ENCODE assay signal across 8 mouse cellular contexts in genomic region chr5:137307071-137307912, GRCm38 (mm10). TPM values are rescaled to one million over a fixed set of nuclear protein-coding genes. Genes with fewer than 3 reads are reported as not detected.
DNase-seq lines count a peak whose midpoint lies in the region; ATAC-seq lines count a peak whose summit lies in the region.

Srrt (minus strand) TSS chr5:137307674.

- peak within 1 kb of the TSS; percentile 76 for H3K4me2 ChIP-seq in hindbrain, embryonic 14.5 days (replicated peaks)

- H3K27me3 ChIP-seq in hindbrain, embryonic 14.5 days (ENCODE audit: control insufficient read depth, insufficient read depth, low read length): no peaks in the 10 kb centered on the region

- WGBS in hindbrain, embryonic 14.5 days: under 1% methylated on average over 65 of the region's 72 CpGs
- under 1% methylated on average over 66 of the region's 72 CpGs for whole genome bisulfite sequencing in macrophage (ENCODE audit: missing documents)

- H3K4me3 ChIP-seq in hindbrain, embryonic 14.5 days (replicated peaks; ENCODE audit: low read length): peak within 1 kb of the TSS; percentile 76
- peak within 1 kb of the TSS; percentile 85 for H3K4me3 ChIP-seq in macrophage (ENCODE audit: inconsistent target)

- H3K36me3 ChIP-seq in hindbrain, embryonic 14.5 days (replicated peaks; ENCODE audit: control insufficient read depth, insufficient read depth): peaks cover 49% of the 10 kb centered on the region
- peaks cover 20% of the 10 kb centered on the region for H3K36me3 ChIP-seq in macrophage (ENCODE audit: inconsistent target)

- peak within 1 kb of the TSS; percentile 96 for H3K9ac ChIP-seq in hindbrain, embryonic 14.5 days

- peaks cover 31% of the 10 kb centered on the region for H3K4me1 ChIP-seq in hindbrain, embryonic 14.5 days (replicated peaks; ENCODE audit: control insufficient read depth, insufficient read depth, low read length)

- peaks cover 48% of the 10 kb centered on the region for H3K79me2 ChIP-seq in macrophage (ENCODE audit: inconsistent target)

- peak; percentile 87 for ATAC-seq in hindbrain, embryonic 14.5 days (ENCODE audit: low FRiP score)

- peak within 1 kb of the TSS; percentile 95 for H3K27ac ChIP-seq in hindbrain, embryonic 14.5 days
- peak within 1 kb of the TSS; percentile 75 for H3K27ac ChIP-seq in macrophage

- no peaks in the 10 kb centered on the region for H3K9me3 ChIP-seq in hindbrain, embryonic 14.5 days (ENCODE audit: control insufficient read depth, low read length)

- peak; percentile 91 for DNase-seq in T-cell, adult 2 months (ENCODE audit: low spot score)
- DNase-seq in cerebellum, postnatal 25 days: peak; percentile 92 to 94
- peak; percentile 75 to 86 for DNase-seq in frontal cortex, postnatal 25 days (ENCODE audit: low spot score in 2 of 2)
- DNase-seq in hindbrain, embryonic 14.5 days (ENCODE audit: low spot score): peak; percentile 95
- DNase-seq in left cerebral cortex, adult 18-20 months (ENCODE audit: low spot score in 2 of 2): peak; percentile 88 to 91
- peak; percentile 94 for DNase-seq in right cerebral cortex, adult 18-20 months
- DNase-seq in urinary bladder, postnatal 10 days (ENCODE audit: low spot score): peak; percentile 65

RNA-seq across cellular contexts. Expression of gene Srrt, which starts in this region (rescaled TPM):
- polyA plus RNA-seq in hindbrain, embryonic 14.5 days (2014; fragmentation: Nextera tagmentation; extraction: Ambion mirVana): 75.0 and 81.0 TPM in 2 replicates
- total RNA-seq in left cerebral cortex, adult 18-20 months (2021): 100 to 1,000 TPM; 185 to 191 TPM
- 100 to 1,000 TPM; 261 to 678 (median 517) TPM for total RNA-seq in macrophage (2018; cell fraction: chromatin; rRNA removed)
- 10 to 100 TPM; 30.5 to 72.8 (median 48.5) TPM for total RNA-seq in macrophage (2018; cell fraction: cytosol; rRNA removed)
- total RNA-seq in macrophage (2018; cell fraction: nucleus; rRNA removed): 100 to 1,000 TPM; 128 to 373 (median 223) TPM
- 79.3 to 119 TPM (median 83.4 TPM) in 3 replicates for polyA plus RNA-seq in macrophage (2018)

Comparison
In these comparisons a context has a peak if more than half of its experiments do, and no peak if none do; other contexts are left out.
1. Peak in every context shown above with its lines: DNase-seq, ATAC-seq, H3K4me3 ChIP-seq and H3K27ac ChIP-seq.